Mouse (Mus musculus) ES-CJ7 (cell line): ENCODE data around the gene Pknox2.

Experiments used
- DNase-seq: peaks from one replicate; pipeline ENCODE4 v3.0.0; 2011; ENCODE audit warnings: low read depth, low spot score

The Pknox2 gene

DNA sequence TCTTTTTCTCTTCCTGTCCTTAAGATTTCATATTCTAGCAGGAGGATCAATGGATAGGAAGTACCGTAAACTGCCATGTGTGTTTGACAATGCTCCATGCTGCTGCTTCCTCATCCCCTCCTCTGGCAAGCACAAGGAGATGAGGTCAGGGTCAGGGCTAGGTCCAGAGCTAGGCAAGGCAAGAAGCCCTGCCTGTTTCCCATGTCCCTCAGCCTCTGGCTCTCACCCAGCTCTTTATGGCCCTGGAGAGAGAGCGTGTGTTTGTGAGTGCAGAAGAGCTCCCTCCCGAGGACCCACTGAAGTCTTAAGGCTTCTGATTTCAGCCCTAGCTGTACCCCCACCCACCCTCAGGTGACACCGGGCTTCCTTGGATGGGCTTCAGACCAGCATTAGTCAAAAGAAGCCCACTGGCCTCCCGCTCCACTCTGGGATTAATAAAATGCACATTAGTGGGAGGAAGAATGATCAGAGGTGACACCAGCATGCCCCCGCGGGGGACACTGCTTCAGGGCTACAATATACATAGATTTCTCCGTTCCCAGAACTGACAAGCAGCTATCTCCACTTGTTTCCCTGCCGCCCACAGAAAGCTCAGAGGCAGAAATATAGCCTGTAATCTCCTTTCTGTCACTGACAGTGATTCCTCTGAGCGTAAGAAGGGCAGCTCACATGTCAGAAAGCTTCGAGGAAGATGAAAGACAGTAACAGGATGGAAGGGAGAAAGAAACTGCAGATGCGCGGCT lies 156.4 kb downstream of the Pknox2 start:
- DNase-seq, result no peak

DNA sequence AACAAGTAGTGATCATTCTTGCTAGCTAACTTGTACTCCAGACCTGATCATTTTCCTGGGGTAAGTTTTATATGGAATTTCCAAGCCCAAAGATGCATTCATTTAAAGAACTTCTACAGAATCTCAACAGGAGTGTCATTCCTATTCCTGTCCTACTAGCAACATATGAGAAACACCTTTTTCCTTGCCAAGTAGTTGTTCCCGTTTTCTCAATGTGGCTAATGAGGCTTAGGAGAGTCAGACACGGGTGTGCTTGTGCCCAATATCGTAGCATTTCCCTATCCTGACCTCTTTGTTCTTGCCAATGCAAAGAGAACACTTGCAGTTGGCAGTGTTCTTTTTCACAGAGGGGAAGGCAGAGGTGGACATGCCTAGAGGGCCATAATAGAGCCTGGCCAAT lies 157.2 kb downstream of the Pknox2 start:
- no peak for DNase-seq

DNA sequence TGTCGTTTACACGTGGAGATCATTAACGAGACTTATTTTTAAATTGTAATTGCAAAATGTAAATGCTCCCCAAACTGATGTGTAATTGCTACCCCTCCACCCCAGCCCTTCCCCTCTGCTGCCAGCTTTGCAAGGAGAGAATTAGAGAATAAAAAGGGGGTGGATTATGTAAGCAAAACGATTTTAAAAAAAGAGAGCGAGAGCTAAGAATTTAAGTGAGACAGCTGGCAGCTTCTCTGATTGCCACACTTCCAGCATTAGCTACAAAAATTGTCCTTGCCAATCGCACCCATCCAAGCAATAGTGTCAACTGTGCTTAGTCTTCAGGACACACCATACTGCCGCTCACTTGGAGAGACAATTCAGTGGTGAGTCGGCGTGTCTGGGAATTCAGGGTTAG lies 162.0 kb downstream of the Pknox2 start:
- no peak for DNase-seq

DNA sequence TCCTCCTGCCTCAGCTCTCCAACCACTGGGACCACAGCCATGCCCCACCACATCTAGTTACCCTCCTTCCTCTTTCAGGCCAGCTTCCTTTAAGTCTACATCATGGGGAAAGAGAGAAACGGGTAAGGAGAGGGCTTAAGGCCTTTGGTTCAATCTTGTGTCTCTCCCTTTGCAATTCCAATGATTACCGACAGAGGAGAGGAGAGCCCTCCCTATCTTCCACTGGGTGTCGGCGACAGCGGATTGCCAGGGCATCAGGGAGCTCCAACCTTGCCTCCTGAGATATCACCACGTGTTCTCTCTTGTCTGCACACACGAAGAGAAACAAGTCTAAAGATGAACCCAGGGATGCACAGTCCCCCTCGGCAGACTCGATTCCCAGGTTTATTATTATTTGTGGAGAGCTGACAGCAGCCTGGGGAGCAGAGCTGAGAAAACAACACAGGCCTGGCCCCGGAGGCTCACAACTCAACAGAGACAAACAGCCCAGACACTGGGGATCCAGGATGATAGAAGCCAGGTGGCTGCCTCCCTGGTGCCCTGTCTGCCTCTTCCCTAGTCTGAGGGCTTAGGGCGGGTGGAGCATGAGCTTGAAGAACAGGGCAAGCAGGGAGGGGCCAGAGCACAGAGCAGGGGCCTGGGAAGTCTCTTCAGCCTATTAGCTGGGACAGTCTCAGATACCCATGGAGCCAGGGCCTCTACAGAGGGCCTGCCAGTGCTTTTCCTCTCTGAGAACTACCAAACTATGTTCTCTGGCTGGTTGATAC lies 170.4 kb downstream of the Pknox2 start:
- DNase-seq, result peak; percentile 71

DNA sequence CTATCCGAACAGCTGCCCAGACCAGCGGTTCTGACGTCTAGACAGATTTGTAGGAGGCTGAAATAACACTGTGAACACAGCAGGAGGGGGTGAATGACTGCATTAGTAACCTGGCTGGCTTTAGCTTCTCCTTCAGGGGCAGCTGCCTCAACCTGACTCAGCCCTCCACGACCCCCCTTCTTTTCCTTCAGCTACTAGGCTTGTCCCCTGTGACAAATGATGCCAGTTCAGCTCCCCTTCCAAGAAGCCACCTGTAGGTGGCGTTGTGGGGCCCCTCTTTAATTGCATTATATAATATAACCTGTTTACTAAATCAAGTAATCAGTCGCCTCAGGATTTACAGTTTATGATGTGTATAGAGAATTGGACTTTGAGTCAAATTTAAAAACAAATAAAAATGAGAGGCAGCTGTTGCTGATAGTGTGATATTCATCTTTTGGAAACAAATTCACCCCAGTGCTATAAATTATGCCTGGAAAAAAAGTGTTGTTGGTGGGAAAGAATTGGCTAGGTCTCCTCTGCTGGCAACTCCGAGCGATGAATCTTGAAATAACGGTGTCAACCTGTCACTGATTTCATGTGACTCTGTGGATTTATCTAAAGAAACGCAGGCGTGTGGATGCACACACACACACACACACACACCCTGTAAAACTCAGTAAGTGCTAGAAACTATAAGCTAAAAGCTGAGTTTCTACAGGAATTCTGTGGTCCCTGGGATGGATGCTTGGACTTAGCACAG lies 173.6 kb downstream of the Pknox2 start:
- DNase-seq, result no peak

DNA sequence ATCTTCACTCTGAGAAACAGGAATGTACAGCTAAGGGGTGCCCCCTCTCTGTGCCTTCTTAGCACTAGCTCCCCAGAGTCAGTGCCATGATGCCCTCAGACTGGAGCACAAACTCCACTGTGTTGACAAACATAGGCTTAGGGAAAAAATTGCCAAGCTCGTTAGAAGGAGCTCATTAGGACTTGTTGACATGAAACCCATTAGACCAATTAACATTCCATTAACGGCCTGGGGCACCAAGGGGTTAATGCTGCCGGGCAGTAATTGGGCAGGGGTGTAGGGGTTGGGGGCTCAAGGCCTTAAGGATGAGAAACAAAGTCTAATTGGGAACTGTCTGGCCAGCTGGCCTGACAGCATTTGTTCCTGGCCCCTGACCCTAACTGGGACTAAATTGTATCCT lies 175.1 kb downstream of the Pknox2 start:
- no peak for DNase-seq

DNA sequence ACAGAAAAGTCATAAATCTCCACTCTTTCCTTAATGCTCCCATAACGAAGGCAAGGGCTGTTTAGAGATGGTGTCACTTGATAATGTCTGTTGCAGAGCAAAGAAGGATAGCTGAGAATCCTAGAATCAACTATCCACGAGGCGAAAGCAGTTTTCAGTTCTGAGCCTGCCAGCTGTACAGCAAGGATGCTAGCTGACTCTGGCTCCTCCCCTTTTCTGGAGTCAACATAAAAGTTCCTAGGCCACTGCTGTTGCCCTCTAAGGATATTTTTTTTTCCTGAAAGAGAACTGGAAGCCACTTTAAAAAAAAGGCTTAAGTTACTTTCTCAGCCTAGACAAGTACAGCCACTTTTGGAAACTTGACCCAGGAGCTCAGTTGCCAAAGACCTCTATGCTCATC lies 176.1 kb downstream of the Pknox2 start:
- DNase-seq, result no peak

DNA sequence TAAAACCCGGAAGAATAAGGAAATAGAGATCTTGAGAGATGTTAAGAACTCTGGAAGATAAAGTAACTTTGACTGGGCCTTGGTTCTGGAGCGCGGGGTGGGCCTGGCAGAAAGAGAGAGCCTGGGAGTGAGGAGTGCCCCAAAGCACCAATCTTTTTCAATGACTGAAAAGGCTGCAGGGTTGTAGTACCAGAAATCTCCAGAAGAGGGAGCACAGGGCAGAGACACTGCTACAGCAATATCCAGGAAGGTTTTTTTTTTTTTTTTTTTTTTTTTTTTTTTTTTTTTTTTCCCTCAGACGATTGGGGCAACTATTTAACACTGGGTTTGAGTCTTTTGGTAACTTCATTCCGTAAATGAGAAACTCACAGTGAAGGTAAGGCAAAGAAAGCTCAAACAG lies 176.6 kb downstream of the Pknox2 start:
- peak; percentile 77 for DNase-seq

DNA sequence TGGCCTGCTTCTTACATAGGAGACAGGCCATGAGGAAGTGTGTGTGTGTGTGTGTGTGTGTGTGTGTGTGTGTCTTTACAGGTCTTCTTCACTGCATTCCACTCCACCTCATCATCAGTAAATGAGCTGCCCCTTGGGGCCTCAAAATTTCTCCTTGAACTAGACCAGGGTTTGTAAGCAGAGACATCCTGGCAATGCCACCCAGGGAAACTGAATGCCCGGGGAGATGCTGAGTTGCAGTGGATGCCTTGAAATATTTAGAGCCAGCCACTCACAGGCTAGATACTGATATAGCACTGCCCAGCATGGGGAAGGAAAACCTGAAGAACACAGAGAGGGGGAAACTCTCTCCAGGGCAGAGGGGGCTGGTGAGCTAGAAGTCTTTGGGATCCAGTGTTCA lies 178.1 kb downstream of the Pknox2 start:
- DNase-seq, result no peak

DNA sequence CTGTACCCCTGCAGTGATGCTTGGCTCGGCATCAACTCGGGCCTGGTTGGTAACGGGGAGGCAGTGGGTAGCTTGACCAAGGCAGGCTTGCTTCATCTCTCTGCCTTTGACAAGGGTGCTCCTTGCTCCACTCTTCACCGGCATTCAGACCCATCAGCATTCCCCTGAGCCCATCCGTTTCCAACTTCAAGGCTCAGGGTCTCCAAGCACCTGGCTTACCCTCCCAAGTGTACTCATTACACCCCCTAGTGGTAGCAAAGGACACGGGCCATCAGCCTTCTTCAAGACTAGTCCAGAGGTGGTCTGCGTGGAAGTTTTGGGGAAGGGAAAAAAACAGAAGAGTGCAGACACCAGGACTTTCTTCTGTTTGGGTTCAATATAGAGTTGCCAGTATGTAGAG lies 178.5 kb downstream of the Pknox2 start:
- DNase-seq, result peak; percentile 91

DNA sequence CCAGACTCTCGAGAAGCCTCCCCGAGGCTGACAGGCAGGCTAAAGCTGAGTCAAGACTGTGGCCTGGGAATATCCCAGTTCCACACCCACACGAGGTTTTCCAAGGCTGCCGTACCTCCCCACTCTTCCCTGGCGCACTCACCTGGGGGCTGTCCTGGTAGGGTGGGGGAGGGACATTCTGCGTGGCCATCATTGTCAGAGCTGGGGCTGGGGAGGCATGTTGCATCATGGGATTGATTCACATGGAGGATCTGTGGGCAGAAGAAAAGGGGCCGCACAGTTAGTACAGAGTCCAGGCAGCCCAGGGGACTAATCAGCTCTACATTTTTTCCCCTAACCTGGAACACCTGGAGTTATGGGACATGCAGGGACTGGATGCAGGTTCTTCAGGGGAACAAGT lies 179.0 kb downstream of the Pknox2 start:
- peak; percentile 42 for DNase-seq

DNA sequence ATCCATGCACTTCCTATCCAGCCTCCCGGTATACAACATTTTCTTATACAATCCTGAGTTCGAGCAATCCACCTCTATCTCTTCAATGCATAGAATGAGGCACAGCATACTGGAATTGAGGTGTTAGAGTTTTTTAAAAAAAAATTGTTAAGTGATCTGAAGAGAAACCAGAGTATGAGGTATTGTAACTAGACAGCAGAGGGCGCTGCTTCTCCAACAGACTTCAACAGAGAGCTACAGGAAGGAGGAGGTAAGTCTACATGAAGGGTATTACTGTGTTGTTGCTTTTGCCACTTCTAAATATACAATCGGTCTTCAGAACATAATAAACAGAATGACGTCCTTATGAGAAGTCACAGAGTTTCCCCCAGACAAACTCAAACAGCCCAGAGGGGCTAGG lies 181.5 kb downstream of the Pknox2 start:
- DNase-seq, result peak; percentile 80

DNA sequence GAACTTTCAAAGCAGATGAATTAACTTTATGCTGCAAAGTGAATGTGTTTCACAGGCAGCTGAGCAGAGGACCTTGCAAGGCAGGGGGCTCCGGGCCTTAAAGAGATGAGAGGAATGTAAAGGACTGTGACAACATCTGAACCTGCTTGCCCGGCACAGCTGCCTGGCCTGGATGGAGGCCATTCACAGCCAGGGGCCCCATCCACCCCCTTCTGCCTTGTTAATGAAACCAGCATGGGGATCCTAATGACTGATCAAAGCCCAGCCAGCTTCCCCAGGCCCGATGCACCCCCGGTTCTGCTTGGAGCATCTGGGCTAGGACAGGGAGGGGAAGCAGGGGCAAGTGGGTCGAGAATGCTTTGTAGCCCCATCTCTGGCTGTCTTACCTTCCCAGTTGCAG lies 183.0 kb downstream of the Pknox2 start:
- no peak for DNase-seq

DNA sequence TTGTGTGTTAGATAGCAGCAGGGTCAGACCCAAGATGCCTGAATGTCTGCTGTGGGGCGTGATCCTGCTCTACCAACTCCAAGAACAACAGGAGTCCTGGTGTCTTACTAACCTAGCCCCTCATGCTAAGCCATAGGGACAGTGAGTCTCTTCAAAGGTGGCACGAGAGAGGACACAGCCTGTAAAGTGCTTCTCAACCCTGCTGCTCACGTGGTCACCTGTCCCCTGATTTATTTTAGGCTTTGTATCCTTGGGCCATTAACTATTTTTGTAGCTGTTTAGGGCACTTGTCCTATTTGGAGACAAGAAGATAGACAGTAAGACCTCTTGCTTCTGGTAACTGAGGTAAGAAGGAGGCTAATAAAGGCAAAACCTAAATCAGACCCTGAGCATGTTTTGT lies 183.7 kb downstream of the Pknox2 start:
- no peak for DNase-seq

DNA sequence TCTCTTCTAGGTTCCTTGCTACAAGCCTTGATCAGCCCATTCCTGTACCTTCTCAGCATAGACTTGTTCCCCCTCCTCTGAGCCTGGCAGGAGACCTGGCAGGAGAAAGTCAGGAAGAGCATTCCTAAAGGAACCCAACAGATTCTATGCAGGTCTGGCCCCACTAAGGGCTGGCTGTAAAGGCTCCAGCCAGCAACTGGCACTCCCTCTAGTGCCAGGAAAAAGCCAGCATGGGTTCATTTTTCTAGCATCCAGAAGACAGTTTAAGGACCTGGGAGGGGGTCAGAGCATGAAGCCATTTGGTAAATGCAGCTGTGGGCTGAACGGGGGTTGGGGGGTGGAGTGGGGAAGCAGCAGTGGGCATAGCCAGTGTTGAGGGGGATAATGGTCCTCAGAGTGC lies 185.3 kb downstream of the Pknox2 start:
- DNase-seq, result no peak

DNA sequence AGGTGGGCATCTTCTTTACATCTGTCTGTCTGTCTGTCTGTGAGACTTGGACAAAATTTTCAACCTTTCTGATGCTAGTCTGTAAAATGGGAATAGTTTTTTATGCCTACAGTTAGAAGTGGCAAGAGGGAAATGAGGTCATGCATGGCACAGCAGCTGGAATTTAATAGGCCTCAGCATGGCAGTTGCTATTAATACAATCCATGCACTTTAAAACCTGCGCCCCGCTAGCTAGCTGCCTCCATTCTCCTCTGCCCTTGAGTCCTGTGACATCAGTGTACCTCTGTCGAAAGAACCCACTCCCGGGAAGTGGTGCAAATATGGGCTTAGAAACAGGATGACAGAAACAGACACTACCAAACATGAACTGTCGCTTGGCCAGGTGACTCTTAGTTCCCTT lies 186.1 kb downstream of the Pknox2 start:
- no peak for DNase-seq

DNA sequence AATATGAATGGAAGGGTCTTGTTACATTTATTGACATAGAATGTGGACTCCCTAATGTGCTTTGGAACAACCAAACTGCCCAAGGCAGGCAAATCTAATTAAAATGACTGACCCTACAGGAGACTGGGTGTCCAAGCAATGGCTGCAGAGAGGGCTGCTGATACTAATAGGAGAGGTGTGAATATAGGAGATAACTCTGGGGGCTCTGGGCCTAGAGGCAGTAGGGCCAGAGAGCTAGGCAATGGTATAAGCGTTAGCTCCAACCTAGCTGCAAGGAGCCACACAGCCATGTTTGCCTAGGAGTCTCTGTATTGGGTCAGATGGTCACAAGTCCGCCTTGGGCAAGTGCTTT lies 196.1 kb downstream of the Pknox2 start:
- DNase-seq, result no peak

DNA sequence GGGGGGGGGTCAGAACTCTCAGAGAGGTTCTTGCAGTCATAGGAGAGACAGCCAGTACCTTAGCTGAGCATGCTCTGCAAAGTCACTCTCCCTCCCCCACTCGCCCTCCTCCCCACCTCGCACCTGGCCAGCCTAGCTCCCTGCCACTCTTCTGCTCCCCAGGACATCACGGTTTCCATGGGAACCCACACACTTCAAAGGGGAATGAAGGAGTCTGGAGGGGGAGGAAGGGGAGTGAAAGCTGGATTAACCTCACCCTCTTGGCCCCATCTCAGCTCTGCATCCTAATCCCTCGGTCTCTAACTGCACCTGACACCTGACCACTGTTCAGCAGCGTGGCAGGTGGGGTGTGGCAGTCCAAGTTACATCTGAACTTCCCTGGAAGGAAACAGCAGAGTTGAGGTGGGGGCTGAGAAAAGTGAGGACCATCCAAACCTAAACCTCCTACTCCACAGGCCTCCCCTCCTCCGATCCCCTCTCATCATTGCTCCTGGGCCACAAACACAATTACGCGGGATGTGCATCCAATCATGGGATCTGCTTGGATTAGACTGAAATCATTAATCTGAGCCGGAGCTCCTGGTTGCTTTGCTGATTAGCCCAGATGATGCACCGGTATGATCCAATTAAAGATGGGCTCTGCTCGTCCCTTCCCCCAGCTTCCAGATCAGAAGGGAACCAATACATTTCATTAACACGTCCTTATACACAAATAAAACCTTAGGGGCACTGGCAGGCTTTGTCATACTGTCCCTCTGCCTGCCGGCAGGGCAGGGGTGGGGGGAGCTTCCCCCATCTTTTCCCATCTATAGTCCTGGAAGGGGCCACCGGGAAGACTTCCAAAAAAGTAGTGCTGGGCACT lies 196.7 kb downstream of the Pknox2 start:
- peak; percentile 79 for DNase-seq

DNA sequence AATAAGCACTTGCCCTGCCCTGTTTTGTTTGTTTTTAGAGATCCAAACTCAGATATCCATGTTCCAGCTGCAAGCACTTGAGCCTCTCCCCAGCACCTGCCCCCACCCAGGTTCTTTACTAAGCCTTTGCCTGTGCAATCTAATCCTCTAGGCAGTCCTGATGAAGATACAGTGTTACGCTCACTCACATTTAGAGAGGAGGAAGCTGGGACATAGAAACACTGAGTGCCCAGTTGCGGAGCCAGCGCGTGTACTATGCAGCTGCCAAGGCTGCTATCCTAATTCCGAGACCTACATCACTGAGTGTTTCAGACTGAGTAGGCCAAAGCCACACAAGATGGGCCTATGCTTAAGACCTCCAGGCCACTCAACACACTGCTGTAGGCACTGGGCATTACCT lies 199.0 kb downstream of the Pknox2 start:
- no peak for DNase-seq

DNA sequence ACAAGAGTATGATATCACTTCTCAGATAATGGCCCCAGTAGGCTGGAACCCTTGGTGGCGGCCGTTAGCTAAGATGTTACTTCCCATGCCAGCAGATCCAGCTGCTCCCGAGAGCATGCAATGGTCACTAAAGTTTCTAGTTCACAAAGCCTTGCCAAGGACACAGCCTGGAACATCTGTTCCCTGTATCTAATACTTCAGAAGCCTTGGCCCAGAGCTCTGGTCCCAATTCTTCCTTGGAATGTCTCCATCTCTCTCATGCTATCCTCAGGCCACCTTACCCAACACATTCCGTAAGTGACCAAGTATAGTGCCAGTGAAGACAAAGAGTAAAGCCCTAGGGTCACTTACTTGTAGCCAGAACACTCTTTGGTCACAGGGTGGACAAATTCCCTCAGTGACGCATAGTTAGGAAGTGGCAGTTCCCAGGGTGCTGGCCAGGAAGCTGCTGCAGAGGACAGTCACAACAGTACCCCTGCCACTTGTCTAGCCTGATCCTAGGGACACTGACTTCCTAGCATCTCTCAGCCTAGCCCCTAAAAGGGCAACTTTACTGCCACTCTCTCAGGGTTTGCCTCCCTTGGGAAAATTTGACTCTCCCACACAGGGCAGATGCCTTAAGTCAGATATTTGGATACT lies 200.0 kb downstream of the Pknox2 start:
- no peak for DNase-seq

DNA sequence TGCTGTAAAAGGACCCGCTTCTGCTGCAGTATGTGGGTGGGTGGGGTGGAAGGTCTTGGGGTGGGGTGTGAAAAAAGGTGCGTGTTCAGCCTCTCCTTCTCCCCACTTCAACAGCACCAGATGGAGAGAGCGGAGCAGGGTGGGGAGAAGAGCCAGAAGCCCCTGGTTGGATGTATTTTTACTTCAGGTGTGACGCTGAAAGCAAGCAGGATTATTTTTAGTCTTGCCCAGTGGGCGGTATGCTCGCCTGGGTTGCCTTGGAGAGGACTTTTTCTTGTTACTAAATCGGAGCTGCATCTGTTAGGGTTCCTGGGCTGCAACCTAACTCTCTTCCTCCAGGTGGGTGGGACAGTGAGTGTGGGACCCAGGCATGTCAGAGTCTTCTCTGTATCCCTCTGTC lies 202.4 kb downstream of the Pknox2 start:
- no peak for DNase-seq
